Mouse (Mus musculus): ENCODE data around the gene Stambpl1.

GRCm38 (mm10) chr19:34265604-34266193 is 73.7 kb downstream of the Stambpl1 start:
- TF ChIP-seq CTCF (IDR thresholded peaks at IDR 0.05; ENCODE audit: low read depth, low read length) (no peak), POLR2A (IDR thresholded peaks at IDR 0.05; ENCODE audit: borderline replicate concordance, low read depth, low read length) (no peak)

All from bone marrow macrophage, adult 2 months (primary cell).